Mouse (Mus musculus) embryonic fibroblast, embryonic 13.5 days (primary cell): Measurements from ENCODE around the gene Nkx1-1.

Experiments
- CTCF ChIP-seq: IDR thresholded peaks from 2 replicates; pipeline ENCODE4 v1.5.1; 2011; ENCODE audit warnings: mild to moderate bottlenecking, control low read depth, low read length, moderate library complexity, borderline replicate concordance; ENCODE audit not compliant: insufficient read depth
- POLR2A ChIP-seq: IDR thresholded peaks from 2 replicates; pipeline ENCODE4 v1.6.1; 2011; ENCODE audit warnings: low read depth, mild to moderate bottlenecking, control low read depth, low read length, moderate library complexity

DNA sequence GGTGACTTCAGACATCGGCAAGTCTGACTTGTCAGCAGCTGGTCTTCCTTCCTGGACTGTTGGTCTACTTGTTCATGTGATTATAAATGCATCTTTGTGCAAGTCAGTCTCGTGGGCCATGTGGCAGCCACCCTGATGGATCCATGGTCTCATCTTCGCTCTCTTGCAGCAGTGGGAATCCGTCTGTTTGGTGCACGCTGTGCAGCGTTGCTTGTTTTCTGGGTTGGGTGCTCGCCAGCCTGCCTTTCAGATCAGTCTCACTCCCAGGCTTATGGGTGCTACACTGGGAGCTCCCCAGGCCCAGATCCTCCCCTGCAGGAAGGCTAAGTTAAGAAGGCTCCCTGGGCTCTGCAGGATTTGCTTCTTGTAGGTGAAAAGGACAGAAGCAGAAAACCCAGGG is 36.9 kb downstream of the Nkx1-1 start:
- TF ChIP-seq CTCF (no peak), POLR2A (no peak)
